Mouse (Mus musculus) v-Abl transformed pro-B cells (cell line): ENCODE results near the gene Nuak1.

Experiments used
- in situ Hi-C, 2 experiments: fragments of 400-800 bp; cut with MboI; formaldehyde crosslinking; loops; one replicate each; pipeline ENCODE4 v1.15.1; 2025; ENCODE audit not compliant: unreplicated experiment in 2 of 2

Nuak1 gene

DNA sequence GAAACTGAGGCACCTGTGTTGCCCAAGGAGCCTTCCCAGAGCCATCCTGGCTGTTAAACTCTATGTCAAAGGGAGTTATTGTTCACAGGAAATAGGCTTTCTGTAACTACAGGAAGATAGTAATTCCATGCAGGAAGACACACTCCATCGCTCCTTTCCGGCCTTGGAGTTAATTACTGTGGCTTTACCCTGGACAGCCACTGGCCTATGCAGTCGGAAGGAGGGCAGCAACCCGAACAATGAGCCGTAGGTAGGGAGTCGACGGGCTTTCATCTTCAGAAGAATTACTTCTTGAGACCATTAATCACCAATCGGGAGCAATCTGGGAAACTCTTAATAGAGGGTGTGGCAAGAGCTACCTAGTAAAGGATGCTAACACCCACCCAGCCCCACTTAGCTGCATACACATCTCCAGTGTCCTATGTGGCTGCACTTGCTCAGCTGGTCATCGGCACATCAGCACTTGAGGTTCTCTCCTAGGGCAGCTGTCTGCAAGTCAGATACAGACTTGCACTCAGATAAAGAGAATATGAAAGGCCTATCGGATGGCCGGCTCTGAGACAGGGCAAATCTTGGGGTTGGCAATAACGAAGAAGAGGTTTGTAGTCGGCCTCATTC is 53.7 kb downstream of the Nuak1 start:
- in situ Hi-C loops: loop anchor here (5.0 kb wide), 2 partner anchors 36 to 274 kb away; no protein-coding TSS in a partner anchor

DNA sequence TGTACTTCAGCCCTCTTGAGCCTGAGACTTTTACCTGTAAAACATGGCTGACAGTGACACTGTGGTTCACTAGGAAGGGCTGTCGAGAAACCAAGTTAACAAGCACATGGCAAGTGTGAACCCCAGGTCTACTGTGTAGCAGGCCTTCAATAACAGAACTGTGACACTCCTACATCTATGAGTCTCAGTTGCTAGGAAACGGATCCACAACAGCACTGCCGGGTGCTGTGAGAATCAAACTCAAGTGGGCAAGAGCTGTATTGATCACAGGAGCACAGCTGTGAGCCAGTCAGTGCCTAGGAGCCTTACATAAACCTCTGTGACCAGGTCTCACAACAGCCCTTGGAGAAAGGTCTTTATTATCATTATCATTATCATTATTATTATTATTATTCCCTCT is 54.2 kb downstream of the Nuak1 start:
- in situ Hi-C loops: loop anchor here (5.0 kb wide), 2 partner anchors 36 to 274 kb away; no protein-coding TSS in a partner anchor

DNA sequence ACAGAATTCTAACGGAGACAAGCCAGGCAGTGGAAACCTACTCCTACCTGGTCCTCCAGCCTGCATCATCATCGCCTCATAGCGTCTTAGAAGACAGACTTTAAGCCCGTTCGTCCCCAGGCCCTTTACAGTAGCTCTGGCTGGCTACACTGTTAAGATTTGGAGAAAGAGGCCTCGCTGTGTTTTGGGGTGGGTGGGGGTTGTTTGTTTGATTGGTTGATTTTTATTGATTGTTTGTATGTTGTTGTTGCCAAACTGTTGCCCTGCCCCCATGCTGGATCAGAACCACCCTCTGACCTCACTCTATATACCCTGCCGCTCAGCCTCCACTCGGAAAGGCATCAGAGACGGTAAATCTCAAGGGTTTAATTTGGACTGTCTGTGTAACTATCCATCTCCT is 55.6 kb downstream of the Nuak1 start:
- in situ Hi-C loops: loop anchor here (5.0 kb wide), 2 partner anchors 38 to 272 kb away; no protein-coding TSS in a partner anchor

DNA sequence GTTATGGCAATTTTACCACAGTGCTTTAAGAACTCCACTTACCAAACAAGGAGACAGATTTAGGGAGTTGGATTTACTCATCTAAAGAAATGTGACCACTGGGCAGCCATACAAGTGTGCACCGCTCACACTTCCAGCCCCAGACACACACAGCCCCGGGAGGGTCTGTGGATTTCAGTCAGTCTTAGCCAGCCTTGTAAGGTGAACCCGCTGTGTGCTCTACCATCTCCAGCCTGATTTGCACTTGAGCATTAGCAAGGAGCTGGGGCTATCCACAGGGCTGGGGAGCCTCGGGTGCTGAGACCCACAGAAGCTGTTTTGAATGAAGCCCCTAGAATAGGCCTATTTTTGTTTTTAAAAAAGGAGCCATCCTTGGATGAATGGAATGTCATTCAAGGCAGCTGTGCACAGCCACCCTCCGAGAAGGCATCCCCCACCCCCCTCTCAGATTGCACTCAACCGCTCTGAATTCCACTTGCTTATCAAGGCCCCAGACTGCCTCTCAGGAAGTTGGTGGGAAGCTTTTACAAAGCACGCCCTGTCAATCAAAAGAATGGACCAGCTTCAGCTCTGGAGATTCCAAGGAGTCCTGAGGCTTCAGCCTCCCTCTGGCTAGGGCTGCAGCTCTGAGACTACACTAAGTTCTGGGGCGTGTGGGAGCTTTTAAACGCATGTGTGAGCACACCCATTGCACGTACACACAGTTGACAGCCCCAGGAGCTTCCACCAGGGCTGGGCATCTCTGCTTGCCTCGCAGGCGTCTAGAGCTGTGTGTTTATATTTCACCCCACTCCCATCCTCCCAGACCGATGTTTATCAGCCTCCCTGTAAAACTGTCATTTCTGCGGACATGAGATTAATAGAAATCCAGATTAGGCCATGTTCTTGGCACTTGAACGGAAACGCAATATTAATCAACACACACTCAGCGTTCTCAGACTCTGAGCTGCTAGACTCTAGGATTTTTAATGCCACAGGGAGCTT is 57.2 kb downstream of the Nuak1 start:
- in situ Hi-C loops: no loop called here

DNA sequence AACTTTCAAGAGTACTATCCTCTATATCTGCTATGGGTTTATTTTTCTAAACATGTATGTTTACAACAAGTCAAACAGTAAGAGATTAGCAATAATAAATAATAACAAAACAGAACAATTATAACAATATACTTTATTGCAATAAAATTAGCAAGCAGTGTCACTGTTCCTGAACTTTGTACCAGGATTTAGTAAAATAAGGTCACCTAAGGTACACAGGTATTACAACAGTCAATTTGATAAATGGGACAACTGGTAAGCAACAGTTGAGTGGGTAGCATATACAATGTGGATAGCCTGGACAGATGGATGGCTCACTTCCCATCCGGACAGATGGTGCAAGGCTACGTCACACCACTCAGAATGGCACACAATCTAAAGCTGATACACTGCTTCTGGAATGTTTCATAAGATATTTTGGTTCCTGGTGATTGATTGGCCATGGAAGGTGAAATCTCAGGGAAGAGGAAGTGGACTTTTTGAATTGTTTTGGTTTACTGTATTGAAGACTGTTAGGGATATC is 59.1 kb downstream of the Nuak1 start:
- in situ Hi-C loops: no loop called here

DNA sequence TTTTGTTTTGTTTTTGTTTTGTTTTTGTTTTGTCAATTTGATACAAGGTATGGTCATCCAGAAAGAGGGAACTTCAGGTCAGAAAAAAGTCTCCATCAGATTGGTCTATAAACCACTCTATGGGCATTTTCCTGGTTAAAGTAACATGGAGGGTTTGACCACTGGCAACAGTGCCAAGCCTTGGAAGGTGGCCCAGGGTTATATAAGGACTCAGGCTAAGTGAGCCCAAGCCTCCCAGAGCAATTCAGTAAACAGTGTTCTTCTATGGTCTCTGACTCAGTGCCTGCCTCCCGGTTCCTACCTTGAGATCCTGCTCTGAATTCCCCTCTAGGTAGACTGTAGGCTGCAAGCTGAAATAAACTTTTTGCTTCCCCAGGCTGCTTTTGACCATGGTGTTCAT is 61.0 kb downstream of the Nuak1 start:
- in situ Hi-C loops: no loop called here

DNA sequence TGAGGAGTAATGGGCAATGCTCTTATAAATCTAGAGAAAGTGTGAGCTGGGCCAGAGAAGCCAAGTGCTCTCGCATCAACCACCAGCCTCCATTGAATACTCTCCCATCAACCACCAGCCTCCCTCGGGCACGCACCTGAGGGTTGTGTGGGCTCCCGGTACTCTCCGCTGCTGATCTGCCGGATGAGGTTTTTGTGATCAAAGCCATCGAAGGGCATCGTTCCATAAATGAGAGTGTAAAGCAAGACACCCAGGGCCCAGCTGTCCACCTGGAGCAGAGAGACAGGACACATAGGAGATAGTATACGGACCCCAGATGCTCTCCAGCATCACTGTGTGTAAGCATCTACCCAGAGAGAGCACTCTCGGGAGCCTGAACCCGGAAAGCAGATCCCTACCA is 62.4 kb downstream of the Nuak1 start:
- in situ Hi-C loops: no loop called here

DNA sequence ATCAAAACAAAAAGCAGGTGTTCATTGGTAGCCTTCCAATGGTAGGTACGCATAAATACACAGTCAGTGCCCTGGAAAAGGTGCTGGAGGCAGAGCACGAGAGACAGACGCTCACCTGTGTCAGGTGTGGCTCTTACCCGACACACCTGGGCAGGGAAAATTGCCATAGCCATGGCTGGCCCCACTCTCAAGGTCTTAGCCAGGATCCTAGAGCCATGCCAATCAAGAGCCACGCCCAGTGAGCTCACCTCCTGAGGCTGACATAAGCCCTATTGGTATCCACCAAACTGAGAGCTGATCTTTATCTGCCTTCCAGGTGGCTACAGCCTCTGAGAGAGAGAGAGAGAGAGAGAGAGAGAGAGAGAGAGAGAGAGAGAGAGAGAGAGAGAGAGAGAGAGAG is 64.1 kb downstream of the Nuak1 start:
- in situ Hi-C loops: no loop called here

DNA sequence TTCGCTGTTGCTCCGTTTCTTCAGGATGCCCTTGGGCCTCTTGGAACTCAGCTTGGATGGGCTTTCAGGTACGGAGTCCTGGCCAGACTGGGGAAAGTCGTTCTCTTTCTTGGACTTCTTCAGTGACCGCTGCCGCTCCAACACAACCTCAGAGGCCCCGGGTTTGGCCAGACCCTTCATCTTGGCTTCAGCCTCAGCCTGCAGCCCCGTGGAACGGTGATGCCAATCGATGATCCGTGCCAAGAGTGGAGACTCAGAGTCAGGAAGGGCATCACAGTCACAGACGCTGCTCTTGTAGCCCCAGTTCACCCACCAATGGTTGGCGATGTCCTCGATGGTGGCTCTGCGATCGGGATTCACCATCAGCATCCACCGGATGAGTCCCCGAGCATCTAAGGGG is 65.4 kb downstream of the Nuak1 start:
- in situ Hi-C loops: no loop called here

DNA sequence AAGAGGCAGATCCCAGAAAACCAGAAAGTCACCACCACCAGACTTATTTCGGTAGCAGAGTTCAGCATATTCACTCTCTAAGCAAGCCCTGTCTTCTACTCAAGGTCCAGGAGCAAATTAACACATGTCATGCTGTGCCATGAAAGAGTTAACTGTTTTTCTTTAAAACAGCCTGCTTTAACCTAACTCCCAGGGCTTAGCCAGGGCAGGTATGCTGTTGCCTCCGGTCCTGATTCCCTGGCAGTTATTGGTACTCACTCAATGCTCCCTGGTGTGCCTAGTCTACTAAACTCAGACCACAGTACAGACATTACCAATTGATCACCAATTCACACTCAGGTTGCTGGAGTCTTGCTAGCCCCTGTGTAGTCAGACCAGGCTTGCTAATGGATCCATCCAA is 66.9 kb downstream of the Nuak1 start:
- in situ Hi-C loops: no loop called here

DNA sequence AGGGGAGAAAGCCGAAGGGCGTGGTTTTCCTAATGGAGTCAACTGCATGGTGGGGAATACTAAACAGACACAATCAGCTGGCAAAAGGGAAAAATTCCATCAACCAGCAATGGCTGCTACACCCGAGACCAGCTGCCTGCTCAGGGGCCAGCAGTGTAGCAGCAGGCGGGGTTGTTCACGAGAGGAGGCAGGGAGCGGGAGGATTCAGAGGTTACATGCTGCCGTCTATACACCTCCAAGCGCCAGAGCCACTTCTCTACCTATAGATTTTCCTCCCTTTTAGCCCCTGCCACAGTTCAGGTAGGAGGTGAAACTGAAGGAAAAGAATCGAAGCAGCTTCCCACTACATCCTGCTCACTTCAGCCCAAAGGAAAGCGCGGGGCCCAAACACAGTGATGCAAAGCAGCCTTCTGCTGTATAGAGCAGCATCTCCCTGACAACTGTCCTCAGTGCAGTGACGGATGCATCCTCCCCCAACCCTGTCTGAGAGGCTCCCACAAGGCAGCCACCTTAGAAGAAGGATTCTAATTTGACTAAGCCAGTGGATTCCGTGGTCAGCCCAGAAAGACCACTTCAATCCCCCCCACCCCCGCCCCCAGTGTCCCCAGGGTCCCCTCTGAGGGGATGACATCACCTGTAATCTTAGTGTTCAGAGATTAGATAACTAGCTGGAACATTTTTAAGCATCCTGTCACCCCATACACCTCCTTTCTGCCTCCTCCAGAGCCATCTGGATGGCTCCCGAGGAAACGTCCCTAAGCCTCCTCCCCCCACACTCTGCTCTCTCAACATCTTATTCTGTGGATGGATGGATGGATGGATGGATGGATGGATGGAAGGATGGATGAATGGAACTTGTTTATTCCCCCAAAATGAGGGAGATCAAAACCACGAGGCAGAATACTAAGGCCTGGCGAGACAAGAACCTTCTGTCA is 68.0 kb downstream of the Nuak1 start:
- in situ Hi-C loops: no loop called here

DNA sequence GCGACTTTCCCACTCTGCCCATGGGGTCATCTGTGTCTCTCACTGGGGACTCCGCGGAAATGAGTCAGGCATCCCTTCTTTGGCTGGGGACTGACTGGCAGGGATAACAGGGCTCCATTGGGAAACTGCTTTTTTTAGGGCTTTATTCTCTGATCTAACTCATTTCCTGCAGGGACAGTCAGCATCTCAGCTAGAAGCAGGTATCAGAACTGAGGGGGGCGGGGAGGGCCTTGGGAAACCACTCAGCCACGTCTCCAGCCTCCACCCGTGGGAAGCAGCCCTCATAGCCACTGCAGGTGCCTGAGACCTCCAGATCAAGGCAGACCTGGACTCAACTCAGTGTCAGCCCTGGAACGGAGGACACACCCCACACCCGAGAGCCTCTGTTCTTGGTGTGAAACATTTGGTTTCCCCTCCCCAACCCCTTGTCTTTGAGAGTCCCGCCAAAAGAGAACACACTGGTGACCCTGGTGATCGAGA is 68.7 kb downstream of the Nuak1 start:
- in situ Hi-C loops: no loop called here

DNA sequence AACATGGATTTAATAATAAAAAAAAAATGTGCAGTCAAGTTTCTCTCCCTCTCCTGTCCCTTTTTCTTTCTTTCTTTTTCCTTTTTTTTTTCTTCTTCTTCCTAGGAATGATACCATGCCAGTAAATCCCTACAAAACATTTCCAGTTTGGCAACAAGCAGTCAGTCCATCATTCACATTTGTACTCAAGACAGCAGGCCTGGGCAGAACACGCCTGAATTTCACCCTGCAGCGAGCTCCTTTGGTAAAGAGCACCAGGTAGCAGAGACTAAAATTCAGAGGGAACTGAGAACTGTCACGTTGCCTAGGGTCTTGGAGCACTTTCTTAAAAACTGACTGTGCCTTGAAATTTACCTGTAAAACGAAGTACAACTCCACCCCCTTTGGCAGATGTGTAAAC is 69.2 kb downstream of the Nuak1 start:
- in situ Hi-C loops: no loop called here

DNA sequence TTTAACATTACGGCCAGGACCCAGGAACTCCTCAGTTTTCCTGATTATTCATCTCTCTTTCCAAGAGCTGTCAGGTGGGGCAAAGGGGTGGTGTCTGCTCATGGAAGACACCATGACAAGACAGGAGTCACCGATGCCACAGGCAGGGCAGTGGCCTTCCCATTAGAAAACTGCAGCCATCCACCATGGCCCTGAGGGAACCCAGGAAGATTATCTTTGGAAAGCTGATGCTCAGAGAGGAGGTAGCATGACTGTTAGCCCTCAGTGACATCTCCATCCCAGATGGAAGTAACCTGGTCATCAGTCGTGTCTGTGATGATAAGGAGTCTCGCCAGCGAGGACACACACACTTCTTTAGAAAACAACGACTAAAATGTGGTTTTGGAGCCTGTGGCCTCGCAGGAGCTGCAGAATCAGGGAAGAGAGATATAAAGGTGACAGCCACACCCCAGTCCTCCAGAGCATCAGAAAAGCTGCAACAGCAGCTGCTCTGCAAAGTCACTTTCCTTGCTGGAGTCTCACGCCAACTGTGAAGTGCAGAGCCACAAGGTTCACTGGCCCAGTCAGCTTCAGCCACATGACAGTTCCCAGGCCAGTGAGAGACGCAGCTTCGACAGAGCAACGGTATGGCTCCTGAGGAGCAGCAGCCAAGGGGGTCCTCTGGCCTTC is 70.6 kb downstream of the Nuak1 start:
- in situ Hi-C loops: no loop called here

DNA sequence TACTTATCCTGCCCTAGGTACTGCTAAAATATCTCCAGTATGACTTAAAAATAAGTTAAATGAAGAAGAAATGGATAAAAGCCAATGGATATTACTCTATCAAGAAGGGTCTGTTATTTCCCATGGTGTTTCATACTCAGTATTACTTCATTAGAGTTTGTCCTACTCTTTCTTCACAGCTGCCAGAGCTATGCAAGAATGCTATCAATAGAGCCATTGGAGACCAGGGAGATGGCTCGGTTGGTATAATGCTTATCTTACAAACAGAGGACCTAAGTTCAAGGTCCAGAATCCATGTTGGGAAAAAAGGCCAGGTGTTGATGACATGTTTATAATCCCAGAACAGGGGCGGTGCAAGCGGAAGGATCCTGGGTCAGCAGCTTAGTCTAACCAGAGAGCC is 72.2 kb downstream of the Nuak1 start:
- in situ Hi-C loops: no loop called here

DNA sequence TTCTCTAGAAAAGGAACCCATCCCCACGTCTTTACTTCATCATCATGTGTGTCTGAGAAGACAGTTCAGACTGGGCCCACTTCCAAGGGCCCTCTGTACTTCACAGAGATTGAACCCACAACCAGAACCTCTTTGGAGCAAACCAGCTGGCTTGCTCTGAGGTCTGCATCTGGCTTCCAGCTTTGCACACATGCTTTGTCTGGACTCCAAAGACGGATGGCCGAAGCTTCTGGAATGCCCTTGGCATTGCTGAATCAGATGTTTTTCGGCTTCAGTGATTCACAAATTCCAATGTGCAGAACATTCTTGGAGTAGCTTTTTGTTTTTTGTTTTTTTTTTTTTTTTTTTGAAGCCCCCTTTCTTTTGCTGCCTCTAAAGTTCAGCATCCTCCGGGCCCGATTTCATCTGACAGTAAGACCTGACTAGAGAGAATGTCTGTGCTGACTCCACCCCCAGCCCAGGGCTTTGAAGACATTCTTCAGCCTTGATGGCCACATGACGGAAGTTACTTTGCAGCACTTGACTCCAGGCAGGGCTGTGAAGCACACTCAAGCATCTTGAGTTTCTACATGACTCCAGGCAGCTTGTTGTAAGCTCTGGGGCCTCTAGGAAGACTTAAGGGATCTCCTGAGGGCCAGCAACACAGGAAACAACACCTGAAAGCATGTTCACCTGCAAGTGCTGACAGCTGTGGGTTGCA is 75.1 kb downstream of the Nuak1 start:
- in situ Hi-C loops: no loop called here

DNA sequence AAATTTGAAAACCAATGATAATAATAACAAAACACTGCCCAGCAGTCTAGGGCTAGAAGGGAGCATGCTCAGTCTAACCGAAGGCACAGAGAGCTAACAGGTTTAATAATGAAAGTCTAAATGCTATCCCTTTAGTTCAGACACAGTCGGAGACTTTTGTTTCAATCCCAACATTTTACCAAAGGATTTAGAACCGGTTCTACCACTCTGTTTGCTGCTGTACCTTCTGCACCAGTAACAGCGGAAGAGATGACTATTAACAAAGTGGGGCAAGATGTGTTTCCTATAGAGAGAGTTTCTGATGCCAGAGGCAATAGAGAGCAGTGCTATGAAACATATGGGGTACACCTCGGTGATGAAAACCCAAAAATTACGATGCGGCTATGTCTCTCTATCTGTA is 76.6 kb downstream of the Nuak1 start:
- in situ Hi-C loops: no loop called here

DNA sequence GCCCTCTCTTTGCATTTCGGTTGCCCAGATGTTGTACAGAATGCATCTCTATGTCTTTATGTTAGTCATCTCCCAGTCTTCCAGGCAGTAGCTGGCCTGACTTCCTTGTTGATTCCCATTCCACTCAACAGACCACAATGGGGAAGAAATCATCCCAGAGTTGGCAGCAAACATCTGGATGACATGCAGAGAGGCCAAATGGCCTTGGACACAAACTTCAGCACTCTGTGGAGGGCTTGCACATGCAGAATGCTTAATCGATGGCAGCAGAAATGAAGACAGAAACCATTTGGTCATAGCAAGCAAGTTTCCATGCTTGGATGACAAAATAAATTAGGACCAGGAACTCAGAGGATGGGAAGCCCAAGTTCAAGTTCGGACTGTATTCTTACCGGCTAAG is 79.4 kb downstream of the Nuak1 start:
- in situ Hi-C loops: no loop called here

DNA sequence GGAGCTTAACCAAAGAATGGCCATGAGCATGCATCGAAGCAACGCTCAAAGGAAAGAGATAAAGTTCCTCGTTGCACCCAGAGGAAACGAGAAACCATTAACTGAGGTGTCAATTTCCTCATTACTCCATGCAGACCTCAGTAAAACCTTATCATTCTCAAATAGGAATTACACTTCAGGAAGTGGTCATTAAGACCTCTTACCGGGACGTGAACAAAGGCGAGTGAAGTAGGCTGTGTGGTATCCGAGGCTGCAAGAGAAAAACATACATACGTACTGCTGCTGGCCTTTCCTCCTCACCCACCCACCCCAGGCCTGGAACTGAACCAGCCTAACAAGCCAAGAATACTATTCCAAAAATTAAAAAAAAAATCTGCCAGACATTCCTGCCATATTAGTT is 80.0 kb downstream of the Nuak1 start:
- in situ Hi-C loops: no loop called here
